Mouse (Mus musculus): Measurements from ENCODE around the gene Arhgap28. TPM values are rescaled to one million over a fixed set of nuclear protein-coding genes. Genes with fewer than 3 reads are reported as not detected.

Arhgap28 gene
- polyA plus RNA-seq, 1 experiment from 2014 or later, result 39.7 TPM

DNA sequence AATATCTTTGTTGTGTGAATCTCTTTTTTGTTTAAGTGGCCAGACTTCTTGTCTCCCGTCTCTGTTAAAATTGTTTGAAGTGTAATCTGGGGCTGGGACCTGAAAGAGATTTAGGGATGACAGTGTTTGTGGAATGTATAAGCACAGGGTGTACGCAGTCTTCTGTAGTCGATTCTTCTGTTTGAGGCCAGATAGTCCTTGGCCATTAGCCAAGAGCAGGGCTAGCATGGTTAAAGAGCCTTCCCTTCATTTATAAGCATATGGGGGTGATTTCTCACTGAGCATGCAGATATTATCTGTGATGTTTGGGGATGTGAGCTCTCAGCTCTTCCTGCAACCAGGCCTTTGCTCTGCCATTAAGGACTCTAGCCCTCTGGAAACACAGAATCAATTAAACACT is 13.2 kb upstream of the Arhgap28 start:
- Histone ChIP-seq H3K4me1 (replicated peaks; ENCODE audit: control insufficient read depth, insufficient read depth, low read length) (peaks cover 14% of the 10 kb centered on the region), H3K4me3 (ENCODE audit: low read length) (no peak overlapping the region), H3K9ac (ENCODE audit: low read length) (no peak overlapping the region), H3K4me2 (ENCODE audit: low read depth, low read length) (no peak overlapping the region), H3K27ac (ENCODE audit: low read length) (no peak overlapping the region; the same call in 1 of the 2 replicates), H3K9me3 (ENCODE audit: control insufficient read depth, low read length) (no peaks in the 10 kb centered on the region), H3K27me3 (ENCODE audit: control insufficient read depth, insufficient read depth, low read depth, low read length) (no peaks in the 10 kb centered on the region), H3K36me3 (ENCODE audit: control insufficient read depth, insufficient read depth, low read length) (no peaks in the 10 kb centered on the region)
- peak; percentile 31; the same call in 1 of the 2 replicates for ATAC-seq (ENCODE audit: low read depth)
- WGBS, result 21% methylated on average over 3 of the region's 3 CpGs

DNA sequence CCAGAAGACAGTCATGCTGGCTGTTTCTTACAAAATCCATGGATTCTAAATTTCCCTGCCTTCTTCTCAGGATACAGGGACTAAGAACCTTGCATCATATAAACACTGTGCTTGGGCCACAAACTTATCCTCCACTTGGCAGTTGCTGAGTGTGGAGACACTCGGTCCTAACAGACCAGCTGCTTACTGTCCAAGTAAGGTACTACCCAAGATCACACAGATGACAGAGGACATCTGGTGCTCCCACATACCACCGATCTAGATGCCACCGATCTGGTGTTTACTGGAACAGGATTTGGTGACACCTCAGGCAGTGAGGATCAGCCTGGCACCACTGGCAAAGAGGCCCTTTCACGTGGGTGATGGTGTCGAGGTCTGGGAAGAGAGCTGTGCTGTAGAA is 7.7 kb upstream of the Arhgap28 start:
- Histone ChIP-seq H3K36me3 (ENCODE audit: control insufficient read depth, insufficient read depth, low read length) (no peaks in the 10 kb centered on the region), H3K9me3 (ENCODE audit: control insufficient read depth, low read length) (no peaks in the 10 kb centered on the region), H3K9ac (ENCODE audit: low read length) (no peak overlapping the region), H3K4me2 (ENCODE audit: low read depth, low read length) (no peak overlapping the region), H3K27me3 (ENCODE audit: control insufficient read depth, insufficient read depth, low read depth, low read length) (no peaks in the 10 kb centered on the region), H3K4me1 (replicated peaks; ENCODE audit: control insufficient read depth, insufficient read depth, low read length) (peaks cover 2% of the 10 kb centered on the region; the same call in 1 of the 2 replicates), H3K4me3 (ENCODE audit: low read length) (no peak overlapping the region), H3K27ac (ENCODE audit: low read length) (no peak overlapping the region)
- WGBS, result 48% methylated on average over 5 of the region's 5 CpGs
- peak; percentile 69 for ATAC-seq (ENCODE audit: low read depth)

DNA sequence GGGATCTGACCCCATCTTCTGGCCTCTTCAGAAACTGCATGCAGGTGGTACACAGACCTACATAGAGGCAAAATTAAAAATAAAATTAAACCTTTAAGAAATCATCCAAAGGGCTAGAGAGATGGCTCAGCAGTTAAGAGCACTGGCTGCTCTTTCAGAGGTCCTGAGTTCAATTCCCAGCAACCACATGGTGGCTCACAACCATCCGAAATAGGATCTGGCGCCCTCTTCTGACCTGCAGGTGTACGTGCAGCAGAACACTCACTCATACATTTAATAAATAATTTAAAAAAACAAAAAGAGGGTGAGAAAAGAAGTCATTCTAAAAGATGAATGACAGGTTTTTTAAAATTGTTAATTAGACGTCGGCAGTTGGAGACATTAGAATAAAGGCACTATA is 6.1 kb upstream of the Arhgap28 start:
- no peak overlapping the region for H3K27ac ChIP-seq (ENCODE audit: low read length)
- H3K9me3 ChIP-seq (ENCODE audit: control insufficient read depth, low read length), result no peaks in the 10 kb centered on the region
- H3K4me2 ChIP-seq (ENCODE audit: low read depth, low read length), result no peak overlapping the region
- WGBS, result 93% methylated on average over 5 of the region's 5 CpGs
- H3K9ac ChIP-seq (ENCODE audit: low read length), result no peak overlapping the region
- no peak overlapping the region for H3K4me3 ChIP-seq (ENCODE audit: low read length)
- ATAC-seq (ENCODE audit: low read depth), result no peak
- H3K36me3 ChIP-seq (ENCODE audit: control insufficient read depth, insufficient read depth, low read length), result no peaks in the 10 kb centered on the region
- peaks cover 4% of the 10 kb centered on the region for H3K4me1 ChIP-seq (replicated peaks; ENCODE audit: control insufficient read depth, insufficient read depth, low read length)
- H3K27me3 ChIP-seq (ENCODE audit: control insufficient read depth, insufficient read depth, low read depth, low read length), result no peaks in the 10 kb centered on the region

DNA sequence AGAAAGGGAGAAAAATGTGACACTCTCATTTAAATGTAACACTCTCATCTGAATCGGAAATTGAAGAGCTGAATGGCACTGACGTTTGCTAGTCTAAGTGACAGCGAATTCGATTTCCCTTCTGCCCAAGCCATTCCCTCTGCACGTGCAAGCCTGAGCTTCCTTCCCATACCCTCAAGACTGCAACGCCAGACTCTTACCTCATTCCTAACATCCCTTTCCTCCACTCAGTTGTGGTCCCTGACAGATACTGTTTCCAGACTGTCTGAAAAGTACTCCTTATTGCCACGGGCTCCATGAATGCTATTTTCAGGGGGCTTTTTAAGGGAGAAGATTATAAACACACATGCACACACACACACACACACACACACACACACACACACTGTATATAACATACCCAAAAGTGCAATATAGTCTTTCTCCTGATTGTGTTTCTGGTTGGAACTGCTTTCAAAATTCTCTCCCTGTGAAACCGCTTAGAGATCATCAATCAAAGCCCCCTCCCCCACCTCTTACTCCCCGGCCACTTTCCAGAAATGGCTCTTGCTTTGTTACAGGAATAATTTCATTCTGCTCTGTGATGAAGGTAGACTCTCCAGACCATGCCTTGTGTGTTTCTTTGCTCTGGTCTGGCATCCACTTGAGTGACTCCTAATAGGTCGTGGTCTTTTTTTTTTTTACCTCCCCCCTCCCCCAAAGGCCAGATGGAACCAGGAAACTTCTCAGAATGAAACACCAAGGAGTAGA is 836 bp upstream of the Arhgap28 start:
- peak overlapping the region; percentile 58 for H3K4me2 ChIP-seq (ENCODE audit: low read depth, low read length)
- ATAC-seq (ENCODE audit: low read depth), result peak; percentile 54
- 2% methylated on average over 10 of the region's 10 CpGs for WGBS
- peak overlapping the region; percentile 52 for H3K9ac ChIP-seq (ENCODE audit: low read length)
- no peaks in the 10 kb centered on the region for H3K9me3 ChIP-seq (ENCODE audit: control insufficient read depth, low read length)
- peaks cover 22% of the 10 kb centered on the region for H3K4me1 ChIP-seq (replicated peaks; ENCODE audit: control insufficient read depth, insufficient read depth, low read length)
- no peaks in the 10 kb centered on the region for H3K36me3 ChIP-seq (ENCODE audit: control insufficient read depth, insufficient read depth, low read length)
- peak overlapping the region; percentile 93 for H3K27ac ChIP-seq (ENCODE audit: low read length)
- H3K27me3 ChIP-seq (ENCODE audit: control insufficient read depth, insufficient read depth, low read depth, low read length), result no peaks in the 10 kb centered on the region
- H3K4me3 ChIP-seq (ENCODE audit: low read length), result peak overlapping the region; percentile 67

DNA sequence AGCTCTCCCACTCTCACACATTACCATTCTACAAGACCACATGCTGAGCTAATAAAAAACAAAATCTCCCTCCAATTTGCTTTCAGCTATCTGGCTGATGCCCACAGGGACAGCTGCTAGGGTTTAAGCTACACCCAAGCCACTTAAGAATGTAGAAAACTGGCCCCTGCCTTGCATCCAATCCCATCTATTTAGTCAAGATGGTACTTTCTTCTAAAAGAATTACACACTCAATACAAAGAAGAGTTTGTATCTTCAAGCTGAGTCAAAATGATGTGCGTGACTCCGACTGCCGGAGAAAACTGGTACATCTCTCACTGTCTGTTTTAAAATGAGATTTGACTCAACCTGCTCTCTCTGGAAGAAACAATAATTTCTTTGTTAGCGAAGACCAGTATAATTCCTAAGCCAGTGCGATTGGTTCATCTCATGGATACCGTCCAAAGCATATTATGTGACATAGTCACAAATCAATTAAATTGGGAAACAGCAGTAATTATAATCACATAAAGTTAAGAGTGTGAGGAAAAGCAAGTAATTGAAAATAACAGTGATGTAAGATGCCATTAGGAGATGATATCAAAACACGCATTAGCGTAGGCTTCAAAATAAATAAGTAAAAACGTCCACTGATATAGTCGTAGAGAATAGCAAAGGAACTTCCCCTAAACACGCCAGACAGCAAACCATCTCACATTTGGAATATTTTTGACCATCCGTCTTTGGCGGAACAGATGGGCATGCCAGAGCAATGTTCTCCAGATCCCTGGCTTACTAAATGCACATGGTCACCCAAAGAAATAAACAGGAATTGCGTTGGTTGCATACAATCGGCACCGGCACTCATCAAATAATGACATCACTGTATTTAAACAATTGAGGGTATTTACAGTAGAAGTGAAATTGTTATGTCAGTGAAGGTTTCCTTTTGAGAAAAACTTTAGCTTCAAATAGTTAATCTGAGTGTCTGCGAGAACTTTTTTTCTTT is 1.0 kb downstream of the Arhgap28 start:
- Histone ChIP-seq H3K9ac (ENCODE audit: low read length) (peak overlapping the region; percentile 78), H3K4me1 (replicated peaks; ENCODE audit: control insufficient read depth, insufficient read depth, low read length) (peaks cover 22% of the 10 kb centered on the region), H3K27me3 (ENCODE audit: control insufficient read depth, insufficient read depth, low read depth, low read length) (no peaks in the 10 kb centered on the region), H3K36me3 (ENCODE audit: control insufficient read depth, insufficient read depth, low read length) (no peaks in the 10 kb centered on the region), H3K9me3 (ENCODE audit: control insufficient read depth, low read length) (no peaks in the 10 kb centered on the region), H3K4me3 (ENCODE audit: low read length) (peak overlapping the region; percentile 67), H3K4me2 (ENCODE audit: low read depth, low read length) (peak overlapping the region; percentile 58), H3K27ac (ENCODE audit: low read length) (peak overlapping the region; percentile 93)
- ATAC-seq (ENCODE audit: low read depth), result no peak
- WGBS, result 9% methylated on average over 17 of the region's 17 CpGs

DNA sequence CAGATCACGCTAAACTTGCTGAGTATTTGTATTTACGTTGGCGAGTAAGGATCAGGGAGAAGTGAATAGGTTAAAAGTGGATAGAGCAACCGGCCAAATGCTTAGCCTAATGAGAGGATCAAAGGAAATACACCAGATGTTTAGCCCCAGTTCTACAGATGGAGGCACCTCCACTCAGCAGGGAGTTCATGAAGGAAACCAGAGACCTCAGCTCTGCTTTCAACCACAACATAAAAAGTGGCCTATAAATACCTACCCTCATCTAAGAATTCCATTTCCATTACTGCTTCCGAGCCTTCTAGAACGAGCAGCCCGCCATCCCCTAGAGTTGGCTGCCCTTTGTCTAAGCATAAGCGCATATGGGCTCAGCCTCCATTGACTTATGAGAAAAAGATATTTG is 4.1 kb downstream of the Arhgap28 start:
- WGBS, result 51% methylated on average over 8 of the region's 8 CpGs
- H3K36me3 ChIP-seq (ENCODE audit: control insufficient read depth, insufficient read depth, low read length), result no peaks in the 10 kb centered on the region
- no peaks in the 10 kb centered on the region for H3K9me3 ChIP-seq (ENCODE audit: control insufficient read depth, low read length)
- no peak overlapping the region for H3K27ac ChIP-seq (ENCODE audit: low read length)
- no peak for ATAC-seq (ENCODE audit: low read depth)
- H3K4me2 ChIP-seq (ENCODE audit: low read depth, low read length), result no peak overlapping the region; the same call in 1 of the 2 replicates
- no peak overlapping the region for H3K9ac ChIP-seq (ENCODE audit: low read length)
- H3K27me3 ChIP-seq (ENCODE audit: control insufficient read depth, insufficient read depth, low read depth, low read length), result no peaks in the 10 kb centered on the region
- no peak overlapping the region for H3K4me3 ChIP-seq (ENCODE audit: low read length)
- peaks cover 31% of the 10 kb centered on the region for H3K4me1 ChIP-seq (replicated peaks; ENCODE audit: control insufficient read depth, insufficient read depth, low read length)

DNA sequence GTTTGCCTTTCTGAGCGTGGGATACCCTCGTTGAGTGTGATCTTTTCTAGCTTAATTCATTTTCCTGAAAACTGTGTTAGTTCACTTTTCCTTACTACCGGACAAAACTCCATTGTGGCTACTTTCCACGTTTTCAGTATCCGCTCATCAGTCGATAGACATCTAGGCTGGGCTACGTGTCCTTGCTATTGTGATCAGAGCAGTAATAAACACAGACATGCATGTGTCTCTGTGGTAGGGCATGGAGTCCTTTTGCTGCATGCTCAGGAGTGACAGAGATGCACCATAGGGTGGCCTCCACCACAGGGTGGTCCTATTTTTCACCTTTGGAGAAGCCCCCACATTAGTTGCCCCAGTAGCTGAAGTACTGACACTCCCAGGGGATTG is 7.2 kb downstream of the Arhgap28 start:
- no peak for ATAC-seq (ENCODE audit: low read depth)
- H3K4me2 ChIP-seq (ENCODE audit: low read depth, low read length), result no peak overlapping the region
- H3K27me3 ChIP-seq (ENCODE audit: control insufficient read depth, insufficient read depth, low read depth, low read length), result no peaks in the 10 kb centered on the region
- no peak overlapping the region for H3K4me3 ChIP-seq (ENCODE audit: low read length)
- no peaks in the 10 kb centered on the region for H3K36me3 ChIP-seq (ENCODE audit: control insufficient read depth, insufficient read depth, low read length)
- WGBS, result 47% methylated on average over 7 of the region's 7 CpGs
- H3K9ac ChIP-seq (ENCODE audit: low read length), result no peak overlapping the region
- no peaks in the 10 kb centered on the region for H3K9me3 ChIP-seq (ENCODE audit: control insufficient read depth, low read length)
- H3K27ac ChIP-seq (ENCODE audit: low read length), result peak overlapping the region; percentile 7; the same call in 1 of the 2 replicates
- H3K4me1 ChIP-seq (replicated peaks; ENCODE audit: control insufficient read depth, insufficient read depth, low read length), result peaks cover 27% of the 10 kb centered on the region

DNA sequence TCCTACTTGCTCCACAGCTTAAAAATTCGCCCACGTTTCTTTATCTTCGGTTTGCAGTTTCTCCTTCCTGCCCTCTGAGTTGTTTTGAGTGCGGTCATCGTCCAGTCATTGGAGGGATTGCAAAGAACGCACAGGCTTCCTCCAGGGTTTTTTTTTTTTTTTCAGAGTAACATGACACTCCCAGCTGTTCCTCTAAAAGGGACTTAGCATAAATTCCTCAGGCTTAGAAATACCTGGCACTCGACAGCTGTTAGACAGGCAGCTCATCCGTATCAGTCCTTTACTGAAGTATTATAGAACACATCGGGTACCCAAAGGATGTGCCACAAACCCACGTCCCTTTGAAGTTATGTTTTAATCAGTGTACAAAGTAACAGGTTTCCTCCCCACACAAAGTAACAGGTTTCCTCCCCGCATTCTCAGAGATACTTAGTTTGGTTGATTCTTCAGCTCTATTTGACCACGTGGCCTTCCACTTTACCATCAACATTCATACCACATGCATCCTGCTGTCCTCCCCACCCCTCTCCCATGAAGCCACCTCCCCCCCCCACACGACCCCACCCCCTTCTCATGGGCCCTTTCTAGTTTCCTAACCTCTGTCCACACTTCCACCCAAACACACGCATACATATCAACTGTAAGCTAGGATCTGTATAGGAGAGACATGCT is 7.7 kb downstream of the Arhgap28 start:
- Histone ChIP-seq H3K36me3 (ENCODE audit: control insufficient read depth, insufficient read depth, low read length) (no peaks in the 10 kb centered on the region), H3K9ac (ENCODE audit: low read length) (no peak overlapping the region), H3K4me2 (ENCODE audit: low read depth, low read length) (peak overlapping the region; percentile 29), H3K4me1 (replicated peaks; ENCODE audit: control insufficient read depth, insufficient read depth, low read length) (peaks cover 24% of the 10 kb centered on the region), H3K27ac (ENCODE audit: low read length) (peak overlapping the region; percentile 7; the same call in 1 of the 2 replicates), H3K4me3 (ENCODE audit: low read length) (no peak overlapping the region; the same call in 1 of the 2 replicates), H3K27me3 (ENCODE audit: control insufficient read depth, insufficient read depth, low read depth, low read length) (no peaks in the 10 kb centered on the region), H3K9me3 (ENCODE audit: control insufficient read depth, low read length) (no peaks in the 10 kb centered on the region)
- WGBS, result 4% methylated on average over 14 of the region's 14 CpGs
- peak; percentile 87 for ATAC-seq (ENCODE audit: low read depth)

Data from lung, embryonic 16.5 days (tissue).